Mouse (Mus musculus) liver, adult 2 months (tissue): ENCODE results near the gene Pear1. TPM values are rescaled to one million over a fixed set of nuclear protein-coding genes. Genes with fewer than 3 reads are reported as not detected.

Experiments
- DNase-seq: peaks from one replicate; pipeline ENCODE4 v3.0.0-alpha.2; 2011; ENCODE audit warnings: low read depth, low spot score; ENCODE audit errors: extremely low read depth
- H3K27ac ChIP-seq: fragments of 200-500 bp; replicated peaks from 2 replicates; pipeline ENCODE4 v1.5.1; 2012; ENCODE audit warnings: low read depth, mild to moderate bottlenecking, control low read depth, inconsistent platforms, low read length; ENCODE audit not compliant: insufficient read depth
- H3K27me3 ChIP-seq: fragments of 200-500 bp; 2 replicates; pipeline ENCODE4 v1.6.1; 2012; ENCODE audit warnings: mild to moderate bottlenecking, moderate library complexity, low read length, inconsistent platforms; ENCODE audit not compliant: control insufficient read depth, insufficient read depth
- H3K36me3 ChIP-seq: fragments of 200-500 bp; 2 replicates; pipeline ENCODE4 v1.6.1; 2012; ENCODE audit warnings: low read length, inconsistent platforms; ENCODE audit not compliant: control insufficient read depth, insufficient read depth
- H3K4me1 ChIP-seq: fragments of 200-500 bp; 2 replicates; pipeline ENCODE4 v1.6.1; 2011; ENCODE audit warnings: low read length; ENCODE audit not compliant: control insufficient read depth, insufficient read depth
- H3K4me3 ChIP-seq: fragments of 200-500 bp; 2 replicates; pipeline ENCODE4 v1.5.1; 2011; ENCODE audit warnings: low read depth, mild to moderate bottlenecking, control low read depth, low read length, moderate library complexity; ENCODE audit not compliant: insufficient read depth
- H3K79me2 ChIP-seq: fragments of 200-500 bp; 2 replicates; pipeline ENCODE4 v1.6.1; 2012; ENCODE audit warnings: inconsistent platforms, mild to moderate bottlenecking, low read length, moderate library complexity; ENCODE audit not compliant: control insufficient read depth, insufficient read depth
- H3K9ac ChIP-seq: fragments of 200-500 bp; 2 replicates; pipeline ENCODE4 v1.6.1; 2012; ENCODE audit warnings: low read depth, mild to moderate bottlenecking, control low read depth, inconsistent platforms, low read length
- CTCF ChIP-seq: fragments of 200-500 bp; IDR thresholded peaks from 2 replicates; pipeline ENCODE4 v1.5.1; 2011; ENCODE audit warnings: low read depth, low read length, control low read depth
- POLR2A ChIP-seq: fragments of 200-500 bp; IDR thresholded peaks from 2 replicates; pipeline ENCODE4 v1.6.1; 2011; ENCODE audit warnings: low read length, control low read depth; ENCODE audit not compliant: insufficient read depth; ENCODE audit errors: extremely low read depth
- WGBS: fragments of 180-500 bp; shearing (Covaris S2); methylation state at CpG from one replicate; pipeline ENCODE4 v1.1.7; 2018; 5-methylcytosine and 5-hydroxymethylcytosine counted together
- polyA plus RNA-seq: library from polyadenylated mRNA; depleted of rRNA; stranded (reverse); fragments of >200 nt; gene quantifications from 2 replicates; pipeline ENCODE4 v1.2.3, GENCODE M21; 2012
- total RNA-seq: library from RNA; depleted of rRNA; stranded (reverse); fragments of >200 nt; gene quantifications from 2 replicates; pipeline ENCODE4 v1.2.3, GENCODE M21; 2014

Gene Pear1
- total and polyA plus RNA-seq, 2 experiments, result 2.3 to 12.7 TPM

GRCm38 (mm10) chr3:87778283-87778682 is 45.8 kb downstream of the Pear1 start:
- TF ChIP-seq POLR2A, result no peak
- TF ChIP-seq CTCF, result no peak
- Histone ChIP-seq H3K36me3 (no peaks in the 10 kb centered on the region), H3K4me1 (no peaks in the 10 kb centered on the region), H3K4me3 (no peak overlapping the region), H3K79me2 (no peaks in the 10 kb centered on the region), H3K27me3 (no peaks in the 10 kb centered on the region), H3K9ac (no peak overlapping the region), H3K27ac (no peak overlapping the region)
- WGBS, result 69% methylated on average over 23 of the region's 23 CpGs
- no peak for DNase-seq

- 7% methylated on average over 6 of the region's 6 CpGs for WGBS
Measured at GRCm38 (mm10) chr3:87771088-87771487, 53.0 kb downstream of the Pear1 start.

GRCm38 (mm10) chr3:87770280-87770679 is 53.8 kb downstream of the Pear1 start:
- Histone ChIP-seq H3K4me3 (no peak overlapping the region), H3K36me3 (no peaks in the 10 kb centered on the region), H3K9ac (no peak overlapping the region), H3K4me1 (peaks cover 4% of the 10 kb centered on the region), H3K27ac (no peak overlapping the region), H3K79me2 (0 out of 2 replicates have a peak, but pooled peaks cover 4% of the 10 kb centered on the region), H3K27me3 (no peaks in the 10 kb centered on the region)
- peak; percentile 55 for DNase-seq
- no peak for TF ChIP-seq POLR2A
- peak; percentile 55 for TF ChIP-seq CTCF
- WGBS, result 3% methylated on average over 4 of the region's 4 CpGs

More at GRCm38 (mm10) chr3:87771088-87771487, 53.0 kb downstream of the Pear1 start:
- Histone ChIP-seq H3K27me3 (no peaks in the 10 kb centered on the region), H3K27ac (no peak overlapping the region), H3K9ac (no peak overlapping the region), H3K36me3 (no peaks in the 10 kb centered on the region), H3K79me2 (0 out of 2 replicates have a peak, but pooled peaks cover 4% of the 10 kb centered on the region), H3K4me1 (peaks cover 4% of the 10 kb centered on the region), H3K4me3 (no peak overlapping the region)
- DNase-seq, result peak; percentile 77
- TF ChIP-seq POLR2A (no peak), CTCF (no peak)

GRCm38 (mm10) chr3:87769506-87769905 is 54.6 kb downstream of the Pear1 start:
- TF ChIP-seq POLR2A (no peak), CTCF (no peak)
- no peaks in the 10 kb centered on the region for H3K36me3 ChIP-seq
- H3K27ac ChIP-seq, result no peak overlapping the region
- 75% methylated on average over 8 of the region's 8 CpGs for WGBS
- no peaks in the 10 kb centered on the region for H3K27me3 ChIP-seq
- no peak for DNase-seq
- H3K79me2 ChIP-seq, result 0 out of 2 replicates have a peak, but pooled peaks cover 4% of the 10 kb centered on the region
- no peak overlapping the region for H3K4me3 ChIP-seq
- peaks cover 4% of the 10 kb centered on the region for H3K4me1 ChIP-seq
- H3K9ac ChIP-seq, result no peak overlapping the region

GRCm38 (mm10) chr3:87768844-87769243 is 55.3 kb downstream of the Pear1 start:
- Histone ChIP-seq H3K4me1 (peaks cover 4% of the 10 kb centered on the region), H3K4me3 (peak overlapping the region; percentile 64), H3K9ac (peak overlapping the region; percentile 67), H3K27me3 (no peaks in the 10 kb centered on the region), H3K27ac (peak overlapping the region; percentile 81), H3K36me3 (no peaks in the 10 kb centered on the region), H3K79me2 (0 out of 2 replicates have a peak, but pooled peaks cover 4% of the 10 kb centered on the region)
- no peak for DNase-seq
- peak; percentile 55 for TF ChIP-seq POLR2A
- TF ChIP-seq CTCF, result peak; percentile 82
- WGBS, result 2% methylated on average over 37 of the region's 37 CpGs

GRCm38 (mm10) chr3:87768431-87768830 is 55.7 kb downstream of the Pear1 start:
- H3K27ac ChIP-seq, result peak overlapping the region; percentile 81
- no peak for DNase-seq
- TF ChIP-seq CTCF (no peak), POLR2A (no peak)
- H3K27me3 ChIP-seq, result no peaks in the 10 kb centered on the region
- H3K9ac ChIP-seq, result peak overlapping the region; percentile 67
- peak overlapping the region; percentile 64 for H3K4me3 ChIP-seq
- H3K4me1 ChIP-seq, result peaks cover 4% of the 10 kb centered on the region
- H3K36me3 ChIP-seq, result no peaks in the 10 kb centered on the region
- WGBS, result 70% methylated on average over 6 of the region's 6 CpGs
- H3K79me2 ChIP-seq, result 0 out of 2 replicates have a peak, but pooled peaks cover 4% of the 10 kb centered on the region
